Mouse (Mus musculus) midbrain, embryonic 10.5 days (tissue): ENCODE measurements around the gene Slamf9. TPM values are rescaled to one million over a fixed set of nuclear protein-coding genes. Genes with fewer than 3 reads are reported as not detected.

Experiments used
- DNase-seq: peaks from one replicate; pipeline ENCODE4 v3.0.0-alpha.2; 2017; ENCODE audit warnings: low spot score
- H3K27ac ChIP-seq: fragments of 300-500 bp; sonication (generic); replicated peaks from 2 replicates; pipeline ENCODE4 v1.5.1; 2016; ENCODE audit warnings: mild to moderate bottlenecking
- H3K27me3 ChIP-seq: fragments of 300-500 bp; sonication (generic); 2 replicates; pipeline ENCODE4 v1.6.1; 2016; ENCODE audit warnings: low read depth, mild to moderate bottlenecking; ENCODE audit not compliant: poor library complexity, severe bottlenecking
- H3K36me3 ChIP-seq: fragments of 300-500 bp; sonication (generic); 2 replicates; pipeline ENCODE4 v1.6.1; 2016; ENCODE audit warnings: mild to moderate bottlenecking, moderate library complexity
- H3K4me1 ChIP-seq: fragments of 300-500 bp; sonication (generic); 2 replicates; pipeline ENCODE4 v1.6.1; 2016
- H3K4me3 ChIP-seq: fragments of 300-500 bp; sonication (generic); 2 replicates; pipeline ENCODE4 v1.5.1; 2016; ENCODE audit warnings: mild to moderate bottlenecking, moderate library complexity
- H3K9me3 ChIP-seq: fragments of 300-500 bp; sonication (generic); replicated peaks from 2 replicates; pipeline ENCODE4 v1.6.1; 2016; ENCODE audit warnings: mild to moderate bottlenecking
- WGBS: fragments of 180-500 bp; shearing (Covaris S2); methylation state at CpG from one replicate; pipeline ENCODE4 v1.1.7; 2016; 5-methylcytosine and 5-hydroxymethylcytosine counted together
- polyA plus RNA-seq: library from polyadenylated mRNA; unstranded; fragments of >200 nt; fragmentation: Nextera tagmentation; extraction: Ambion mirVana; gene quantifications from 2 replicates; pipeline ENCODE4 v1.2.1, GENCODE M21; 2016

Gene Slamf9
- polyA plus RNA-seq, 1 experiment from 2014 or later: 0.09 TPM

GRCm38 (mm10) chr1:172500451-172501370 lies 25.6 kb downstream of the Slamf9 start:
- Histone ChIP-seq H3K27me3 (peaks cover 98% of the 10 kb centered on the region), H3K4me1 (peaks cover 60% of the 10 kb centered on the region), H3K27ac (peak overlapping the region; percentile 74), H3K9me3 (no peaks in the 10 kb centered on the region), H3K36me3 (peaks cover 37% of the 10 kb centered on the region), H3K4me3 (peak overlapping the region; percentile 56)
- DNase-seq: peak; percentile 58
- 1% methylated on average over 56 of the region's 56 CpGs for WGBS

GRCm38 (mm10) chr1:172501371-172502144 lies 26.4 kb downstream of the Slamf9 start:
- peaks cover 91% of the 10 kb centered on the region for H3K27me3 ChIP-seq
- peak overlapping the region; percentile 56 for H3K4me3 ChIP-seq
- peaks cover 32% of the 10 kb centered on the region for H3K36me3 ChIP-seq
- peak; percentile 57 for DNase-seq
- H3K9me3 ChIP-seq: no peaks in the 10 kb centered on the region
- H3K27ac ChIP-seq: peak overlapping the region; percentile 74
- 30% methylated on average over 13 of the region's 13 CpGs for WGBS
- peaks cover 60% of the 10 kb centered on the region for H3K4me1 ChIP-seq

- WGBS: 42% methylated on average over 13 of the region's 13 CpGs
- H3K36me3 ChIP-seq: peaks cover 23% of the 10 kb centered on the region
- H3K27ac ChIP-seq: peak overlapping the region; percentile 46; the same call in 1 of the 2 replicates
- H3K4me1 ChIP-seq: peaks cover 64% of the 10 kb centered on the region
- no peaks in the 10 kb centered on the region for H3K9me3 ChIP-seq
- no peak for DNase-seq
- H3K27me3 ChIP-seq: peaks cover 83% of the 10 kb centered on the region
- peak overlapping the region; percentile 30 for H3K4me3 ChIP-seq
Measured at GRCm38 (mm10) chr1:172502145-172503110, 27.3 kb downstream of the Slamf9 start.

- H3K4me1 ChIP-seq: peaks cover 64% of the 10 kb centered on the region
- H3K4me3 ChIP-seq: peak overlapping the region; percentile 14; the same call in 1 of the 2 replicates
- no peaks in the 10 kb centered on the region for H3K9me3 ChIP-seq
- H3K27me3 ChIP-seq: peaks cover 73% of the 10 kb centered on the region
- DNase-seq: no peak
- peaks cover 14% of the 10 kb centered on the region for H3K36me3 ChIP-seq
- 53% methylated on average over 14 of the region's 14 CpGs for WGBS
- peak overlapping the region; percentile 46; the same call in 1 of the 2 replicates for H3K27ac ChIP-seq
Measured at GRCm38 (mm10) chr1:172503111-172503997, 28.2 kb downstream of the Slamf9 start.

GRCm38 (mm10) chr1:172504756-172505155 lies 29.6 kb downstream of the Slamf9 start:
- no peak overlapping the region for H3K27ac ChIP-seq
- 0 out of 2 replicates have a peak, but pooled peaks cover 6% of the 10 kb centered on the region for H3K36me3 ChIP-seq
- H3K9me3 ChIP-seq: no peaks in the 10 kb centered on the region
- WGBS: 89% methylated on average over 8 of the region's 8 CpGs
- H3K4me1 ChIP-seq: peaks cover 55% of the 10 kb centered on the region
- H3K27me3 ChIP-seq: peaks cover 59% of the 10 kb centered on the region
- DNase-seq: no peak
- no peak overlapping the region for H3K4me3 ChIP-seq

- H3K4me3 ChIP-seq: no peak overlapping the region
- no peak overlapping the region for H3K27ac ChIP-seq
- peaks cover 43% of the 10 kb centered on the region for H3K4me1 ChIP-seq
- WGBS: 67% methylated on average over 5 of the region's 5 CpGs
- H3K9me3 ChIP-seq: no peaks in the 10 kb centered on the region
- peaks cover 37% of the 10 kb centered on the region for H3K27me3 ChIP-seq
- H3K36me3 ChIP-seq: 0 out of 2 replicates have a peak, but pooled peaks cover 6% of the 10 kb centered on the region
- DNase-seq: no peak
Measured at GRCm38 (mm10) chr1:172507001-172507400, 31.8 kb downstream of the Slamf9 start.

GRCm38 (mm10) chr1:172507701-172508100 lies 32.5 kb downstream of the Slamf9 start:
- Histone ChIP-seq H3K9me3 (no peaks in the 10 kb centered on the region), H3K4me3 (no peak overlapping the region), H3K27me3 (peaks cover 30% of the 10 kb centered on the region), H3K4me1 (peaks cover 38% of the 10 kb centered on the region), H3K27ac (no peak overlapping the region), H3K36me3 (0 out of 2 replicates have a peak, but pooled peaks cover 6% of the 10 kb centered on the region)
- DNase-seq: no peak
- 71% methylated on average over 3 of the region's 3 CpGs for WGBS

- H3K36me3 ChIP-seq: 0 out of 2 replicates have a peak, but pooled peaks cover 6% of the 10 kb centered on the region
- H3K27ac ChIP-seq: no peak overlapping the region
- DNase-seq: no peak
- H3K4me3 ChIP-seq: no peak overlapping the region
- 58% methylated on average over 2 of the region's 2 CpGs for WGBS
- peaks cover 25% of the 10 kb centered on the region for H3K27me3 ChIP-seq
- H3K4me1 ChIP-seq: peaks cover 38% of the 10 kb centered on the region
- H3K9me3 ChIP-seq: no peaks in the 10 kb centered on the region
Measured at GRCm38 (mm10) chr1:172508172-172508571, 33.0 kb downstream of the Slamf9 start.

GRCm38 (mm10) chr1:172509235-172509634 lies 34.1 kb downstream of the Slamf9 start:
- Histone ChIP-seq H3K27me3 (peaks cover 16% of the 10 kb centered on the region), H3K4me3 (no peak overlapping the region), H3K36me3 (0 out of 2 replicates have a peak, but pooled peaks cover 6% of the 10 kb centered on the region), H3K9me3 (no peaks in the 10 kb centered on the region), H3K27ac (no peak overlapping the region), H3K4me1 (peaks cover 31% of the 10 kb centered on the region)
- DNase-seq: no peak
- WGBS: 78% methylated on average over 5 of the region's 5 CpGs

- WGBS: 47% methylated on average over 8 of the region's 8 CpGs
- Histone ChIP-seq H3K9me3 (no peaks in the 10 kb centered on the region), H3K4me1 (peaks cover 24% of the 10 kb centered on the region), H3K4me3 (no peak overlapping the region), H3K27me3 (peaks cover 9% of the 10 kb centered on the region), H3K27ac (no peak overlapping the region), H3K36me3 (0 out of 2 replicates have a peak, but pooled peaks cover 6% of the 10 kb centered on the region)
- DNase-seq: no peak
Measured at GRCm38 (mm10) chr1:172509983-172510382, 34.8 kb downstream of the Slamf9 start.

GRCm38 (mm10) chr1:172510421-172510972 lies 35.3 kb downstream of the Slamf9 start:
- 0 out of 2 replicates have a peak, but pooled peaks cover 6% of the 10 kb centered on the region for H3K36me3 ChIP-seq
- no peak overlapping the region for H3K4me3 ChIP-seq
- DNase-seq: no peak
- 21% methylated on average over 13 of the region's 13 CpGs for WGBS
- no peak overlapping the region for H3K27ac ChIP-seq
- H3K27me3 ChIP-seq: peaks cover 4% of the 10 kb centered on the region
- H3K4me1 ChIP-seq: peaks cover 24% of the 10 kb centered on the region
- H3K9me3 ChIP-seq: no peaks in the 10 kb centered on the region
